Mouse (Mus musculus) cerebellum, adult 2 months (tissue): ENCODE measurements around the gene Gp2. TPM values are rescaled to one million over a fixed set of nuclear protein-coding genes. Genes with fewer than 3 reads are reported as not detected.

ENCODE experiments used
- DNase-seq, 2 experiments: peaks; one replicate each; pipeline ENCODE4 v3.0.0; 2021
- H3K27ac ChIP-seq: fragments of 200-500 bp; 2 replicates; pipeline ENCODE4 v1.5.1; 2012; ENCODE audit warnings: low read length, control low read depth, inconsistent platforms; ENCODE audit not compliant: insufficient read depth
- H3K27me3 ChIP-seq: fragments of 200-500 bp; 2 replicates; pipeline ENCODE4 v1.6.1; 2012; ENCODE audit warnings: inconsistent platforms, mild to moderate bottlenecking, low read length, moderate library complexity; ENCODE audit not compliant: control insufficient read depth, insufficient read depth
- H3K4me1 ChIP-seq: fragments of 200-500 bp; 2 replicates; pipeline ENCODE4 v1.6.1; 2011; ENCODE audit warnings: low read length; ENCODE audit not compliant: control insufficient read depth, insufficient read depth
- H3K4me3 ChIP-seq: fragments of 200-500 bp; replicated peaks from 2 replicates; pipeline ENCODE3; 2011; ENCODE audit warnings: mild to moderate bottlenecking, low read depth, low read length, control low read depth; ENCODE audit not compliant: insufficient read depth
- CTCF ChIP-seq: fragments of 200-500 bp; IDR thresholded peaks from 2 replicates; pipeline ENCODE4 v1.5.1; 2011; ENCODE audit warnings: low read depth, mild to moderate bottlenecking, control low read depth, low read length, moderate library complexity, borderline replicate concordance; ENCODE audit not compliant: insufficient read depth
- POLR2A ChIP-seq: fragments of 200-500 bp; IDR thresholded peaks from 2 replicates; pipeline ENCODE4 v1.6.1; 2011; ENCODE audit warnings: low read length, control low read depth, borderline replicate concordance; ENCODE audit not compliant: insufficient read depth
- WGBS: fragments of 180-500 bp; shearing (Covaris S2); methylation state at CpG from one replicate; pipeline ENCODE4 v1.1.7; 2018; 5-methylcytosine and 5-hydroxymethylcytosine counted together
- polyA plus RNA-seq: library from polyadenylated mRNA; depleted of rRNA; stranded (reverse); fragments of >200 nt; gene quantifications from 2 replicates; pipeline ENCODE4 v1.2.3, GENCODE M21; 2012; rRNA removed

The Gp2 gene
- polyA plus RNA-seq, 1 experiment, result not detected

DNA sequence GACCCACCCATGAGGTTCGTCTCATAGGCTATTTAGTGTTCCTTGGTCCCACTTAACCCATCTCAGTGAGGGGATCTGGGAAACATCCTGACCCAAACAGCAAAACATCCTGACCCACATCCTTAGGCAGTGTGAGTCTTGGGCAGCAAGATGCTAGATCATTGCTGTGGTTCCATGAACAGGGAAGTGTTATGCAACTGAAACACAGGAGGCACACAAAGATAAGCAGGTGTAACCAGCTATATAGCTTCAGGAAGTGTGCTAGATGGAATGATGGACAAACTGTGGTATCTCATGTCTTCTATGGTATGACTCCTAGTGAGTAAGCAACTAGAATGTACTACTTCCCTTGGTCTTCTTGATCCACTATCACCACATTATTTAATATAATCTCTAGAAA is 17.1 kb downstream of the Gp2 start:
- Histone ChIP-seq H3K4me1 (no peaks in the 10 kb centered on the region), H3K27ac (no peak overlapping the region), H3K4me3 (no peak overlapping the region), H3K27me3 (no peaks in the 10 kb centered on the region)
- no peak for DNase-seq
- whole genome bisulfite sequencing, result 74% methylated on average over 1 of the region's 1 CpGs
- TF ChIP-seq POLR2A (no peak), CTCF (no peak)

DNA sequence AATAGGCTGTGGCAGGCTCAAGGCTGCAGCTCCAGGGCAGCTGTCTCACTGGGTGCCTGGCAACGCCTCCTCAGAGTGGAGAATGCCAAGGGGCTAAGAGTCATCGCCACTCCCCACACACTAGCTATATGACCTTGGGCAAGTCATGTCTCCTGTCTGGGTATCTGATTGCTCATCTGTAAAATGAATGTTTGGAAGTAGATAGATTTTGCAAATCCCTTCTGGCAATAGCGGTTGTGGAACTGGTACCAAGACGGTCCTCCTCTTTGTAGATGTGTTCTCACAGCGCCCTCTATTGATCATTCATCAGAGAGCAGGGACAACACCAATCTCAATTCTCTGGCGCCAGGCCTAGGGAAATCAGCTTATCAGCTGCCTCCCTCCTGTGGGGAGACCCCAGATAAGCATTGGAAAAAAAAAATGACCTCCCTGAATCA is 31.9 kb downstream of the Gp2 start:
- peak; percentile 38 to 45 for DNase-seq
- Histone ChIP-seq H3K4me3 (no peak overlapping the region), H3K27me3 (no peaks in the 10 kb centered on the region), H3K27ac (no peak overlapping the region), H3K4me1 (no peaks in the 10 kb centered on the region)
- WGBS, result 5% methylated on average over 6 of the region's 6 CpGs
- peak; percentile 43; the same call in 1 of the 2 replicates for TF ChIP-seq CTCF
- TF ChIP-seq POLR2A, result no peak

DNA sequence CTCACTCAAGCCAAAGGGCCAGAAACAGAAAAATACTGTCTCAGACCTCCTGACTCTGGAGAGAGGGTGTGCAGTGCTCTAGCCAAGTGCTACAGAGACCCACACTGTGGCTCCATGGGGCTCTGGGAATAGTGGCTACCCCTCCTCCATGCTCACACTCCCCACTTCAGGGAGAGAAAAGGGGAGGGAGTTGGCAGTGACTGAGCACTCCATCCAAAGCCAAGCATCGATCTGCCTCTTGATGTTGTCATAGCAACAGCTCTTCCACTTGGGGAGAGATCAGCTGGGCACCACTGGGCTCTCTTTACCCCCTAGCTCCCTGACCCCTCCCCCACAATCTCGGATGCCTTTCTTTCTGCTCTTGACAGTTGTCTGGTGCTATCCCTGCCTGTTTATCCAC is 38.4 kb downstream of the Gp2 start:
- H3K27me3 ChIP-seq, result no peaks in the 10 kb centered on the region
- H3K4me1 ChIP-seq, result no peaks in the 10 kb centered on the region
- WGBS, result 11% methylated on average over 2 of the region's 2 CpGs
- no peak overlapping the region for H3K4me3 ChIP-seq
- TF ChIP-seq CTCF (no peak), POLR2A (no peak)
- DNase-seq, result peak in 1 of 2 experiments; percentile 14
- no peak overlapping the region for H3K27ac ChIP-seq

DNA sequence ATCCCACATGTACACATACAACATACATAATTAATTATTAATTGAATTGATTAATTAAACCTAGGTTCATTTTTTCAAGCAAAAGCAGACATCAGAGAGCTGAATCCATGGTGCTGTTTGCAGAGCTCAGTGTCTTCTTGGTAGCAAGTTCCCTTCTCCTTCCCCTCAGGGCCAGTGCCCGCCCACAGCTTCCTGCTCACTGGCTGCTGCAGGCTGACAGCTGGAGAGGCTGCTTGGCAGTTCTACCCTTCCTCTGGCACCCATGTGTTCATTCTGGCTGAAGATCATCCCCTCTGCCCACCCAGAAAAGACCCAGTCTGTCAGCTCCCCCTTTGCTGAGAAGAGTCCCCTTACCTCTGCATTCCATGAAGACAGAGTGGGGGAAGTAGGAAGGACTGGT is 40.6 kb downstream of the Gp2 start:
- 24% methylated on average over 1 of the region's 1 CpGs for WGBS
- Histone ChIP-seq H3K27me3 (no peaks in the 10 kb centered on the region), H3K4me3 (no peak overlapping the region), H3K4me1 (no peaks in the 10 kb centered on the region), H3K27ac (no peak overlapping the region)
- DNase-seq, result no peak
- TF ChIP-seq CTCF (no peak), POLR2A (no peak)

DNA sequence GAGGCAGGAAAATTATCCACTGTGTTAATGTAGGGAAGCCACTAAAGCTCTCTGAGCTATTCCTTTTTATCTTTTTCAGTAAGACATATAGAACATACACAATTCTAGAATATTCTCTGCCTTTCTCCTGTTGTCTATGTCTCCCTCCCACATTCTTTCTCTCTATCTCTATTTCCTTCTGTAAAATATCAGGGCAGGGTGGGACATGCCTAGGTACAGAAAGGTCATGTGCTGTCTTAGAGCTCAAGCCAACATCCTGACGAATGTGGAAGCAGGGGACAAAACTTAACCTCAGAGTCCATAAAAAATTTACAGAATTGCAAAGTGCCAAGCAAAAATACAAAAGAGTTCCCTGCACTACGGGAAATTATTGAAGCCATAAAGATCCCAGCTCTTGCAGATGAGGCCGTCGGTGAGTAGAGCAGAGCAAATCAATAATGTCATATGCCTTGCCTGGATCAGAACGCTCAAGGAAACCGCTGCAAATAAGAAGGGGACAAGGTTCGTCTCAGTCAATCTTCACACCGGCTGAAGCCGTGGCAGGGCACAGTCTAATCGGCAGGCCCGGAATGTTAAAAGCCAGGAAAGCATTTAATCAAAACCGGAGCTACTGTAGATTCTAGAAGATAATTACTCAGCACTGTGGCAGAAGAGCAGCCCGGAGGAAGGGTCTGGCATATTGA is 64.9 kb downstream of the Gp2 start:
- no peak overlapping the region for H3K4me3 ChIP-seq
- H3K4me1 ChIP-seq, result no peaks in the 10 kb centered on the region
- no peak for DNase-seq
- H3K27ac ChIP-seq, result no peak overlapping the region
- WGBS, result 84% methylated on average over 13 of the region's 13 CpGs
- no peaks in the 10 kb centered on the region for H3K27me3 ChIP-seq
- TF ChIP-seq CTCF (no peak), POLR2A (no peak)

Other genes starting within 250 kb of the Gp2 start
- not detected in 2 replicates for gene Umod, start 20.0 kb upstream of the Gp2 start, polyA plus RNA-seq
- gene Acsm5, start 60.2 kb upstream of the Gp2 start, polyA plus RNA-seq, result 1.1 and 1.5 TPM in 2 replicates
- not detected in 2 replicates for gene Pdilt, start 64.2 kb upstream of the Gp2 start, polyA plus RNA-seq
- not detected in 2 replicates for gene Acsm2, start 95.1 kb upstream of the Gp2 start, polyA plus RNA-seq
- gene Acsm1, start 147.7 kb upstream of the Gp2 start, polyA plus RNA-seq, result not detected in 2 replicates
- gene Acsm4, start 230.7 kb upstream of the Gp2 start, polyA plus RNA-seq, result not detected in 2 replicates